Mouse (Mus musculus): ENCODE measurements around the gene Tbc1d14. TPM values are rescaled to one million over a fixed set of nuclear protein-coding genes. Genes with fewer than 3 reads are reported as not detected.

The Tbc1d14 gene
- total RNA-seq, 2 experiments from 2014 or later, result 24.8 to 27.5 TPM

Other genes starting within 250 kb of the Tbc1d14 start
- 10 to 100 TPM; 35.8 to 38.1 TPM for gene Sorcs2, start 195.1 kb downstream of the Tbc1d14 start, total RNA-seq (2021)
- gene Grpel1, start 128.3 kb downstream of the Tbc1d14 start, total RNA-seq (2021), result 10 to 100 TPM; 31.7 to 34.9 TPM
- 10 to 100 TPM; 11.3 to 13.5 TPM for gene Tada2b, start 109.0 kb downstream of the Tbc1d14 start, total RNA-seq (2021)
- gene Ccdc96, start 108.7 kb downstream of the Tbc1d14 start, total RNA-seq (2021), result under 1 TPM in 1 of 2 experiments, not detected in 1; 0.08 TPM
- gene D5Ertd579e, start 102.7 kb upstream of the Tbc1d14 start, total RNA-seq (2021), result 10 to 100 TPM; 61.3 to 72.9 TPM
- 10 to 100 TPM; 10.9 to 11.9 TPM for gene Bloc1s4, start 155.4 kb upstream of the Tbc1d14 start, total RNA-seq (2021)
- gene Mrfap1, start 203.5 kb upstream of the Tbc1d14 start, total RNA-seq (2021), result 100 to 1,000 TPM; 330 to 357 TPM
- 10 to 100 TPM; 19.6 to 20.8 TPM for gene Man2b2, start 237.4 kb upstream of the Tbc1d14 start, total RNA-seq (2021)

Measured in gastrocnemius, postnatal 4 days (tissue).